8 mouse cellular contexts compared by ENCODE assay signal in genomic region chr7:19744590-19745385, GRCm38 (mm10). TPM values are rescaled to one million over a fixed set of nuclear protein-coding genes. Genes with fewer than 3 reads are reported as not detected.
DNase-seq lines count a peak whose midpoint lies in the region; ATAC-seq and TF ChIP-seq lines count a peak whose summit lies in the region.
"Had no signal": no experiment of that assay in that cellular context is flagged by ENCODE, and none has a peak within 500 bp of the region (broad histone marks: within the 10 kb centered on the region; RNA-seq: fewer than 3 reads in every experiment).

No protein-coding gene starts in this region.

- intact Hi-C loops in heart, adult 2 months (cut with DNase I): loop anchor here (1.0 kb wide), 1 partner anchor 75 kb away; no protein-coding TSS in a partner anchor

- peak; percentile 18; the same call in 1 of the 2 replicates for TF ChIP-seq CTCF in heart, adult 2 months (IDR thresholded peaks at IDR 0.05)

- TF ChIP-seq EP300 in heart, adult 2 months (IDR thresholded peaks at IDR 0.05; ENCODE audit: insufficient read depth, low read depth, low read length): peak; percentile 83

- H3K9me3 ChIP-seq in megakaryocyte, embryonic 14.5 days: peaks cover 6% of the 10 kb centered on the region
- no peaks in the 10 kb centered on the region for H3K9me3 ChIP-seq in forebrain, embryonic 12.5 days
- no peaks in the 10 kb centered on the region for H3K9me3 ChIP-seq in forebrain, embryonic 15.5 days

- H3K79me2 ChIP-seq in heart, adult 2 months (replicated peaks; ENCODE audit: control insufficient read depth, insufficient read depth, low read length): no peaks in the 10 kb centered on the region; the same call in 1 of the 2 replicates

- DNase-seq in adrenal gland, postnatal 14 days: peak; percentile 84
- peak; percentile 69 to 82 for DNase-seq in heart, adult 2 months
- peak; percentile 58 for DNase-seq in kidney, adult 18-20 months
- no peak for DNase-seq in cerebellum, postnatal 25 days

- peak overlapping the region; percentile 27; the same call in 1 of the 2 replicates for H3K4me3 ChIP-seq in heart, adult 2 months
- H3K4me3 ChIP-seq in megakaryocyte, embryonic 14.5 days (replicated peaks): peak overlapping the region; percentile 50
- no peak overlapping the region for H3K4me3 ChIP-seq in forebrain, embryonic 12.5 days (replicated peaks)
- H3K4me3 ChIP-seq in forebrain, embryonic 15.5 days: no peak overlapping the region

- no peaks in the 10 kb centered on the region for H3K36me3 ChIP-seq in heart, adult 2 months (ENCODE audit: control insufficient read depth, insufficient read depth, low read length)
- H3K36me3 ChIP-seq in megakaryocyte, embryonic 14.5 days (replicated peaks; ENCODE audit: low read length): no peaks in the 10 kb centered on the region
- peaks cover 18% of the 10 kb centered on the region for H3K36me3 ChIP-seq in forebrain, embryonic 12.5 days (replicated peaks)
- no peaks in the 10 kb centered on the region for H3K36me3 ChIP-seq in forebrain, embryonic 15.5 days

- no peak overlapping the region for H3K4me2 ChIP-seq in forebrain, embryonic 12.5 days
- no peak overlapping the region for H3K4me2 ChIP-seq in forebrain, embryonic 15.5 days (replicated peaks)

- ATAC-seq in forebrain, embryonic 12.5 days (ENCODE audit: low FRiP score): no peak
- ATAC-seq in forebrain, embryonic 15.5 days (replicated peaks): no peak

- peak; percentile 82 for TF ChIP-seq POLR2A in heart, adult 2 months (IDR thresholded peaks at IDR 0.05; ENCODE audit: insufficient read depth, low read depth, low read length)

- WGBS in heart, adult 2 months: 7% methylated on average over 14 of the region's 14 CpGs
- 80% methylated on average over 14 of the region's 14 CpGs for WGBS in forebrain, embryonic 12.5 days
- 81% methylated on average over 14 of the region's 14 CpGs for WGBS in forebrain, embryonic 15.5 days

- H3K27me3 ChIP-seq in heart, adult 2 months (ENCODE audit: control insufficient read depth, insufficient read depth, low read length): no peaks in the 10 kb centered on the region
- peaks cover 93% of the 10 kb centered on the region for H3K27me3 ChIP-seq in megakaryocyte, embryonic 14.5 days (replicated peaks)
- no peaks in the 10 kb centered on the region for H3K27me3 ChIP-seq in forebrain, embryonic 12.5 days
- no peaks in the 10 kb centered on the region for H3K27me3 ChIP-seq in forebrain, embryonic 15.5 days

- peak overlapping the region; percentile 71 for H3K27ac ChIP-seq in heart, adult 2 months
- no peak overlapping the region for H3K27ac ChIP-seq in forebrain, embryonic 12.5 days
- no peak overlapping the region for H3K27ac ChIP-seq in forebrain, embryonic 15.5 days (replicated peaks)

- peaks cover 10% of the 10 kb centered on the region for H3K4me1 ChIP-seq in heart, adult 2 months (ENCODE audit: control insufficient read depth, insufficient read depth, low read length)
- peaks cover 31% of the 10 kb centered on the region for H3K4me1 ChIP-seq in megakaryocyte, embryonic 14.5 days
- peaks cover 39% of the 10 kb centered on the region for H3K4me1 ChIP-seq in forebrain, embryonic 12.5 days
- H3K4me1 ChIP-seq in forebrain, embryonic 15.5 days: peaks cover 28% of the 10 kb centered on the region

- peak overlapping the region; percentile 21 for H3K9ac ChIP-seq in heart, adult 2 months (ENCODE audit: low read depth, low read length)
- H3K9ac ChIP-seq in forebrain, embryonic 12.5 days: no peak overlapping the region
- no peak overlapping the region for H3K9ac ChIP-seq in forebrain, embryonic 15.5 days (replicated peaks)

RNA-seq across cellular contexts. Expression of gene Nectin2, which starts 5.5 kb away (rescaled TPM):
- total RNA-seq in adrenal gland, postnatal 14 days (2021): 90.1 and 94.7 TPM in 2 replicates
- 10 to 100 TPM; 30.2 to 41.4 TPM for total RNA-seq in heart, adult 2 months (2021)
- polyA plus RNA-seq in heart, adult 2 months (2012; rRNA removed): 29.4 and 30.7 TPM in 2 replicates
- 4.0 and 6.8 TPM in 2 replicates for polyA plus RNA-seq in megakaryocyte, embryonic 14.5 days (2012; ENCODE audit: insufficient read depth, low replicate concordance)
- polyA plus RNA-seq in forebrain, embryonic 12.5 days (2016; fragmentation: Nextera tagmentation; extraction: Ambion mirVana): 45.9 and 47.3 TPM in 2 replicates
- 42.6 and 45.3 TPM in 2 replicates for polyA plus RNA-seq in forebrain, embryonic 15.5 days (2015; fragmentation: Nextera tagmentation; extraction: Ambion mirVana)

RNA-seq across cellular contexts. Expression of gene Bcam, which starts 26.0 kb away (rescaled TPM):
- 59.8 and 70.8 TPM in 2 replicates for total RNA-seq in adrenal gland, postnatal 14 days (2021)
- total RNA-seq in heart, adult 2 months (2021): 100 to 1,000 TPM; 190 to 214 TPM
- 240 and 262 TPM in 2 replicates for polyA plus RNA-seq in heart, adult 2 months (2012; rRNA removed)
- polyA plus RNA-seq in megakaryocyte, embryonic 14.5 days (2012; ENCODE audit: insufficient read depth, low replicate concordance): 0.58 and 1.6 TPM in 2 replicates
- 8.9 and 10.9 TPM in 2 replicates for polyA plus RNA-seq in forebrain, embryonic 12.5 days (2016; fragmentation: Nextera tagmentation; extraction: Ambion mirVana)
- polyA plus RNA-seq in forebrain, embryonic 15.5 days (2015; fragmentation: Nextera tagmentation; extraction: Ambion mirVana): 6.8 TPM in 2 replicates

RNA-seq across cellular contexts. Expression of gene Tomm40, which starts 29.6 kb away (rescaled TPM):
- total RNA-seq in adrenal gland, postnatal 14 days (2021): 136 and 145 TPM in 2 replicates
- 10 to 100 TPM; 92.7 to 98.2 TPM for total RNA-seq in heart, adult 2 months (2021)
- polyA plus RNA-seq in heart, adult 2 months (2012; rRNA removed): 81.9 and 91.2 TPM in 2 replicates
- 129 and 184 TPM in 2 replicates for polyA plus RNA-seq in megakaryocyte, embryonic 14.5 days (2012; ENCODE audit: insufficient read depth, low replicate concordance)
- 136 and 149 TPM in 2 replicates for polyA plus RNA-seq in forebrain, embryonic 12.5 days (2016; fragmentation: Nextera tagmentation; extraction: Ambion mirVana)
- 137 and 147 TPM in 2 replicates for polyA plus RNA-seq in forebrain, embryonic 15.5 days (2015; fragmentation: Nextera tagmentation; extraction: Ambion mirVana)

RNA-seq across cellular contexts. Expression of gene Apoe, which starts 45.8 kb away (rescaled TPM):
- 972 and 3,675 TPM in 2 replicates for total RNA-seq in adrenal gland, postnatal 14 days (2021)
- 100 to 1,000 TPM; 278 to 293 TPM for total RNA-seq in heart, adult 2 months (2021)
- 456 and 519 TPM in 2 replicates for polyA plus RNA-seq in heart, adult 2 months (2012; rRNA removed)
- polyA plus RNA-seq in megakaryocyte, embryonic 14.5 days (2012; ENCODE audit: insufficient read depth, low replicate concordance): 302 and 6,452 TPM in 2 replicates
- polyA plus RNA-seq in forebrain, embryonic 12.5 days (2016; fragmentation: Nextera tagmentation; extraction: Ambion mirVana): 115 and 128 TPM in 2 replicates
- polyA plus RNA-seq in forebrain, embryonic 15.5 days (2015; fragmentation: Nextera tagmentation; extraction: Ambion mirVana): 236 and 265 TPM in 2 replicates

RNA-seq across cellular contexts. Expression of gene Cblc, which starts 51.8 kb away (rescaled TPM):
- 1.4 TPM in 1 of 2 replicates, not detected in the other for total RNA-seq in adrenal gland, postnatal 14 days (2021)
- under 1 TPM; 0.63 to 0.77 TPM for total RNA-seq in heart, adult 2 months (2021)
- polyA plus RNA-seq in heart, adult 2 months (2012; rRNA removed): 0.41 and 1.2 TPM in 2 replicates
- polyA plus RNA-seq in megakaryocyte, embryonic 14.5 days (2012; ENCODE audit: insufficient read depth, low replicate concordance): not detected in 2 replicates
- 0.47 and 0.56 TPM in 2 replicates for polyA plus RNA-seq in forebrain, embryonic 12.5 days (2016; fragmentation: Nextera tagmentation; extraction: Ambion mirVana)
- polyA plus RNA-seq in forebrain, embryonic 15.5 days (2015; fragmentation: Nextera tagmentation; extraction: Ambion mirVana): not detected in 2 replicates
- total RNA-seq: left cerebral cortex, postnatal 10 days had no signal

Comparison
In these comparisons a context has a peak if more than half of its experiments do, and no peak if none do; other contexts are left out.
1. DNase-seq: peak in adrenal gland, postnatal 14 days (single experiment), heart, adult 2 months (2 of 2) and kidney, adult 18-20 months (single experiment); none in cerebellum, postnatal 25 days (0 of 2).
2. H3K4me3 ChIP-seq: peak in heart, adult 2 months (single experiment) and megakaryocyte, embryonic 14.5 days (single experiment); none in forebrain, embryonic 12.5 days (single experiment) and forebrain, embryonic 15.5 days (single experiment).
3. RNA of gene Bcam, which starts 26.0 kb away (polyA plus RNA-seq): 240 to 262 TPM in heart, adult 2 months; 8.9 to 10.9 TPM in forebrain, embryonic 12.5 days, 6.8 TPM in forebrain, embryonic 15.5 days and 0.58 to 1.6 TPM in megakaryocyte, embryonic 14.5 days; every median in the first group is over 10 times any median in the second.